Mouse (Mus musculus): ENCODE data around the gene Cyb5b. TPM values are rescaled to one million over a fixed set of nuclear protein-coding genes. Genes with fewer than 3 reads are reported as not detected.

The Cyb5b gene
- polyA plus RNA-seq, 1 experiment from 2014 or later, result 60.9 TPM

DNA sequence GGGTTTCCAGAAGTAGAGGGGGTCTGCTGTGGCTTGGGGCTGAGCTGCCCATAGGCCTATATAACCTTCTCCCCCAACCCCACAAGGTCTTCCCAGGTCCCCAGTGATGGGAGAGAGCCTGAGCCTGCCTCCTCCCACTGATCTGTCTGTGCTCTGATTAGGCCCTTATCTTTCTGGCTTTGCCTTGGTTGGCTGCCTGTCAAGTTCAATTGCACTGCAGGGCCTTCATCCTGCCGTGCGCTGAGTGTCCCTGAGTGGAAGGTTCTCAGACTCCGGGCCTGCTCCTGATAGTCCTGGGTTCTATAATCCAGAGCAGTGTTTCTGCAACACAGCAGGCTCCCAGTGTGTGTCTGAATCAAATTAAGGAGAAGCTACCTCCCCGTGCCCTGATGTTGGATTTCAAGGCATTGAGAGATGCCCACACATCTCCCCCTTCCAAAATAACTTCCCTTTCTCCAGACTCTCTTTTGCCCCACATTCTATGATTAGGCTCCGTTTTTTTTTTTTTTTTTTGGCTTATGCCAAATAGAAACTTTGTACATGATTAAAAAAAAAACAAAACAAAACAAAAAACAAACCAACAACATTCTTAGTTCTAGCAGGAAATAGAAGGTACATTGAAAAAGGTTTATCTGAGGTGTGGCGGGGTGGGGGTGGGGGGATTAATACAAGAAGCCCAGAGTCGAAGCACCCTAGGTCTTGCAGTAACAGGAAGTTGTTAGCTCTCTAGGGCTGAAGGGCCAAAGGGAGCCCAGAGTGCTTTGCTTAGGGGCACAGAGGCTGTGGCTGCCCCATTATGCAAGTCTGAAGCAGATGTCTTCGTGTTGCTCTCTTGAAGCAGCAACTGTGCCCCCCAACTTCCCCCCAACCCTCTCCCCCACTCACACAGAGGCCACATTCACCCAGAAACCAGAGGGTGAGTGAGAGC lies 71.7 kb downstream of the Cyb5b start:
- DNase-seq (ENCODE audit: low spot score), result no peak

- no peak for DNase-seq (ENCODE audit: low spot score)
These were observed 75.7 kb downstream of the Cyb5b start for GRCm38 (mm10) chr8:107226183-107226582.

- no peak for DNase-seq (ENCODE audit: low spot score)
These were observed 76.7 kb downstream of the Cyb5b start for GRCm38 (mm10) chr8:107227011-107227626.

DNA sequence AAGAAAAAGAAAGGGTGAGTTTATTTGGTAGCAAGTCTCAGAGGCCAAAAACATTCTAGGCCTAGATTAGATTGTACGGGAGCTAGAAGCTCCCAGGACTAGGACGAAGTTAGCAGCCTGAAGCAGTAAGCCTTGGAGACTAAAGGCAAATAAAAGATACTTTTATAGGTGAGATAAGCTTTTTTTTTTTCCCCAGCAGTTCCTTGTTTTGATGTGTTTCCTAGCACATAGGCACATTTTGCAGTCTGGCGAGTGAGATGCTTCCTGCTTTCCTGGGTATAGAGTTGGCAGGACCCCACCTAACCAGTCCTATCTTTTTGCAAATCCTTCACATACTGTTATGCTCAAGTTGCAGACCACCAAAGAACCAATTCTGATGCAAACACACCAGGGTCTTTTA lies 82.8 kb downstream of the Cyb5b start:
- no peak for DNase-seq (ENCODE audit: low spot score)

GRCm38 (mm10) chr8:107233718-107234117 lies 83.3 kb downstream of the Cyb5b start:
- no peak for DNase-seq (ENCODE audit: low spot score)

Other genes starting within 250 kb of the Cyb5b start
- gene Sntb2, start 214.9 kb upstream of the Cyb5b start, polyA plus RNA-seq (2015; fragmentation: Nextera tagmentation; extraction: Ambion mirVana), result 5.9 and 10.0 TPM in 2 replicates
- 63.2 and 63.4 TPM in 2 replicates for gene Vps4a, start 119.4 kb upstream of the Cyb5b start, polyA plus RNA-seq (2015; fragmentation: Nextera tagmentation; extraction: Ambion mirVana)
- gene Pdf, start 102.0 kb upstream of the Cyb5b start, polyA plus RNA-seq (2015; fragmentation: Nextera tagmentation; extraction: Ambion mirVana), result 28.3 and 29.4 TPM in 2 replicates
- gene Cog8, start 94.0 kb upstream of the Cyb5b start, polyA plus RNA-seq (2015; fragmentation: Nextera tagmentation; extraction: Ambion mirVana), result 38.4 and 40.9 TPM in 2 replicates
- gene Nip7, start 93.8 kb upstream of the Cyb5b start, polyA plus RNA-seq (2015; fragmentation: Nextera tagmentation; extraction: Ambion mirVana), result 86.6 and 102 TPM in 2 replicates
- 0.35 and 0.48 TPM in 2 replicates for gene Tmed6, start 85.0 kb upstream of the Cyb5b start, polyA plus RNA-seq (2015; fragmentation: Nextera tagmentation; extraction: Ambion mirVana)
- gene Terf2, start 54.1 kb upstream of the Cyb5b start, polyA plus RNA-seq (2015; fragmentation: Nextera tagmentation; extraction: Ambion mirVana), result 21.6 and 26.1 TPM in 2 replicates
- gene Nfat5, start 142.8 kb downstream of the Cyb5b start, polyA plus RNA-seq (2015; fragmentation: Nextera tagmentation; extraction: Ambion mirVana), result 5.1 and 9.1 TPM in 2 replicates

All from thymus, postnatal 0 days (tissue).